8 mouse cellular contexts compared by ENCODE assay signal in the genomic region with DNA sequence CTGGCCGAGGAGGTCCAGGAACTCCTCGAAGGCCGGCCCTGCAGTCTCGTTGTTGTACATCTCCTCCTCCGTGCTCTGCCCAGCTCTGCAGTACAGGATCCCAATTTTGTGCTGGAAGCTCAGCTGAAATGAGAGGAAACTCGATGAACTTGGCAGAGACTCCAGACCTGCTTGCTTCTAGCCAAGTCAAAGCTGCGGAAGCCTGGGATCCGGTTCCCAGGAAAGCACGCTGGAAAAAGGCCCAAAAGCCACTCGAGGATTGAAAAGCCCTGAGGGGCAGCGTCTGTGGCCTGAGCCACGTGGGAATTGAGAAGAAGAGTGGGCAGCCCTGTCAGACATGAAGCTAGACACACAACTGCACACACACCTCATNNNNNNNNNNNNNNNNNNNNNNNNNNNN.
DNase-seq lines count a peak whose midpoint lies in the region; ATAC-seq lines count a peak whose summit lies in the region.

No protein-coding gene starts in this region.

- peak; percentile 72 for DNase-seq in adrenal gland, adult 2 months
- DNase-seq in adrenal gland, postnatal 4 days (ENCODE audit: low spot score in 2 of 2), result no peak
- DNase-seq in right cerebral cortex, adult 18-20 months, result peak; percentile 46
- DNase-seq in right cerebral cortex, postnatal 25 days, result no peak
- DNase-seq in left cerebral cortex, postnatal 14 days (ENCODE audit: low spot score in 2 of 2), result peak; percentile 22 to 55
- no peak for DNase-seq in T-cell, adult 2 months (ENCODE audit: low spot score)

- H3K9me3 ChIP-seq in heart, embryonic 16.5 days (replicated peaks; ENCODE audit: control insufficient read depth, low read length), result no peaks in the 10 kb centered on the region

- 0 out of 2 replicates have a peak, but pooled peaks have one; percentile 18 for ATAC-seq in heart, embryonic 16.5 days (replicated peaks; ENCODE audit: extremely low read depth, insufficient read depth, low FRiP score)
- no peak for ATAC-seq in monocyte, adult 5-6 weeks (replicated peaks; ENCODE audit: insufficient number of reproducible peaks, low FRiP score, low TSS enrichment, poor library complexity, severe bottlenecking)

- H3K27ac ChIP-seq in heart, embryonic 16.5 days (ENCODE audit: low read length), result peak overlapping the region; percentile 26; the same call in 1 of the 2 replicates

- H3K36me3 ChIP-seq in heart, embryonic 16.5 days (ENCODE audit: control insufficient read depth, insufficient read depth), result peaks cover 21% of the 10 kb centered on the region

- WGBS in heart, embryonic 16.5 days, result 61% methylated on average over 12 of the region's 12 CpGs

- H3K4me2 ChIP-seq in heart, embryonic 16.5 days (ENCODE audit: low read depth, low read length), result no peak overlapping the region

- no peaks in the 10 kb centered on the region for H3K27me3 ChIP-seq in heart, embryonic 16.5 days (ENCODE audit: control insufficient read depth, insufficient read depth, low read length)

- H3K4me1 ChIP-seq in heart, embryonic 16.5 days (ENCODE audit: control insufficient read depth, insufficient read depth, low read length), result no peaks in the 10 kb centered on the region

- H3K4me3 ChIP-seq in heart, embryonic 16.5 days (ENCODE audit: low read length), result no peak overlapping the region

- intact Hi-C loops in left cerebral cortex, postnatal 14 days (cut with DNase I), result no loop called here

- no peak overlapping the region for H3K9ac ChIP-seq in heart, embryonic 16.5 days (ENCODE audit: low read length)

Comparison
In these comparisons a context has a peak if more than half of its experiments do, and no peak if none do; other contexts are left out.
1. DNase-seq: peak in adrenal gland, adult 2 months (single experiment), right cerebral cortex, adult 18-20 months (single experiment) and left cerebral cortex, postnatal 14 days (2 of 2); none in adrenal gland, postnatal 4 days (0 of 2), right cerebral cortex, postnatal 25 days (single experiment) and T-cell, adult 2 months (single experiment).